Mouse (Mus musculus): ENCODE results near the gene Arsa. TPM values are rescaled to one million over a fixed set of nuclear protein-coding genes. Genes with fewer than 3 reads are reported as not detected.

Arsa gene
- 13.2 TPM for polyA plus RNA-seq (2014; fragmentation: Illumina TruSeq; extraction: RNeasy Lipid Tissue Mini Kit (QIAGEN cat#74804); ENCODE audit: low read depth, low replicate concordance)

GRCm38 (mm10) chr15:89477091-89477491 lies at the start of gene Arsa:
Arsa (minus strand) TSS chr15:89477425.

GRCm38 (mm10) chr15:89498961-89499688 lies 21.9 kb upstream of the Arsa start, which contains the start of gene Shank3:
Shank3 (plus strand) TSS chr15:89499623.

GRCm38 (mm10) chr15:89453865-89454478 lies 23.3 kb downstream of the Arsa start, which contains the start of gene Mapk8ip2:
Mapk8ip2 (plus strand) TSS chr15:89453913.

DNA sequence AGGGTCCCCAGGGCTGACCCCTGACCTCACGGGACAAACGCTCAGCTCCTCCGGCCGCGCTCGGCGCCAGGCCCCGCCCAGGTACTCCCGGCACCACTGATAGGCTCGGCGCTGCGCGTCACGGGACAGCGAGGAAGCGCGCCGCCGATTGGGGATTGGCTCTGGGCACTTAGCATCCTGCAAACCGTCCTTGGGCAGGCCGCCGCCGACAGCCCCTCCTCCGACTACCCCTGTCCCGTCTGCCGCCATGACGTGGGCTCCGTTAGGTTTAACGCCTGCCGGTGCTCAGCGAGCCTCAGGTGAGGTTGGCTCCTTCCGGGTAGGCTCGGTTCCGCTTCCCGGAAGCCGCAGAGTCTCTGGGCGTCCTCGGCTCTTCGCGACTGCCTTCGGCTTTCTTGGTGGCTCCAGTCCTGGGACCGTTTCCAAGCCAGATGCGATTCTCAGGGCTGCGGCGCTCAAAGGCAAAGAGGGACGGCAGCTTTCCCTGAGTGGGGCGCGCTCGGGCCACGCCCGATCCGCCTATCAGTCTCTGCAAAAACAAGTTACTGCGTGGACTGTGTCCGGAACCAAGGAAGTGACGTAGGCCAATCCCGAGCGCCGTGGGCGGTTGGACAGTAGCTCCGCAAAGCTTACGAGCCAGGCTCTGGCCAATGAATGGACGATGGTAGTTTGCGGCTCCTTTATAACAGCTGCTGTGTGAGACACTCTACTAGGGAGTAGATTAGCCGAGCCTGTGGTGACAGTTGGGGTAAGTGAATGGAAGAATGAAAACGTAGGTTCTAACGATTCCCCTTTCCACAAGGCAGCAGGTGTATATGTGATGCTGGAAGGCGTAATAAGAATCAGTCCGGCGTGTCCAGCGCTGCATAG lies 47.6 kb downstream of the Arsa start, which contains the start of the genes C730034F03Rik, Gm44502 and Chkb:
Gene C730034F03Rik (plus strand): TSS at position 238 of the 870 bp plus-strand sequence.
Gene Gm44502 (minus strand): TSS at position 345 of the 870 bp plus-strand sequence.
Gene Chkb (minus strand): TSS at position 557 of the 870 bp plus-strand sequence.

GRCm38 (mm10) chr15:89425711-89426121 lies 51.5 kb downstream of the Arsa start, which contains the start of gene Cpt1b:
Cpt1b (minus strand) TSS chr15:89425863.

Other genes with a start within 250 kb of the Arsa start
- gene Sbf1, start 162.1 kb downstream of the Arsa start, polyA plus RNA-seq (2014; fragmentation: Illumina TruSeq; extraction: RNeasy Lipid Tissue Mini Kit (QIAGEN cat#74804); ENCODE audit: low read depth, low replicate concordance) = 45.0 TPM
- gene Adm2, start 154.7 kb downstream of the Arsa start, polyA plus RNA-seq (2014; fragmentation: Illumina TruSeq; extraction: RNeasy Lipid Tissue Mini Kit (QIAGEN cat#74804); ENCODE audit: low read depth, low replicate concordance) = not detected
- gene Miox, start 143.0 kb downstream of the Arsa start, polyA plus RNA-seq (2014; fragmentation: Illumina TruSeq; extraction: RNeasy Lipid Tissue Mini Kit (QIAGEN cat#74804); ENCODE audit: low read depth, low replicate concordance) = not detected
- 25.2 TPM for gene Lmf2, start 121.8 kb downstream of the Arsa start, polyA plus RNA-seq (2014; fragmentation: Illumina TruSeq; extraction: RNeasy Lipid Tissue Mini Kit (QIAGEN cat#74804); ENCODE audit: low read depth, low replicate concordance)
- 46.5 TPM for gene Ncaph2, start 121.7 kb downstream of the Arsa start, polyA plus RNA-seq (2014; fragmentation: Illumina TruSeq; extraction: RNeasy Lipid Tissue Mini Kit (QIAGEN cat#74804); ENCODE audit: low read depth, low replicate concordance)
- gene Sco2, start 103.6 kb downstream of the Arsa start, polyA plus RNA-seq (2014; fragmentation: Illumina TruSeq; extraction: RNeasy Lipid Tissue Mini Kit (QIAGEN cat#74804); ENCODE audit: low read depth, low replicate concordance) = 23.0 TPM
- gene Tymp, start 100.4 kb downstream of the Arsa start, polyA plus RNA-seq (2014; fragmentation: Illumina TruSeq; extraction: RNeasy Lipid Tissue Mini Kit (QIAGEN cat#74804); ENCODE audit: low read depth, low replicate concordance) = 0.86 TPM
- 2.5 TPM for gene Odf3b, start 98.1 kb downstream of the Arsa start, polyA plus RNA-seq (2014; fragmentation: Illumina TruSeq; extraction: RNeasy Lipid Tissue Mini Kit (QIAGEN cat#74804); ENCODE audit: low read depth, low replicate concordance)
- gene Klhdc7b, start 92.5 kb downstream of the Arsa start, polyA plus RNA-seq (2014; fragmentation: Illumina TruSeq; extraction: RNeasy Lipid Tissue Mini Kit (QIAGEN cat#74804); ENCODE audit: low read depth, low replicate concordance) = not detected
- not detected for gene Syce3, start 66.9 kb downstream of the Arsa start, polyA plus RNA-seq (2014; fragmentation: Illumina TruSeq; extraction: RNeasy Lipid Tissue Mini Kit (QIAGEN cat#74804); ENCODE audit: low read depth, low replicate concordance)
- 568 TPM for gene Cpt1b, start 51.6 kb downstream of the Arsa start, polyA plus RNA-seq (2014; fragmentation: Illumina TruSeq; extraction: RNeasy Lipid Tissue Mini Kit (QIAGEN cat#74804); ENCODE audit: low read depth, low replicate concordance)
- 1.8 TPM for gene C730034F03Rik, start 47.8 kb downstream of the Arsa start, polyA plus RNA-seq (2014; fragmentation: Illumina TruSeq; extraction: RNeasy Lipid Tissue Mini Kit (QIAGEN cat#74804); ENCODE audit: low read depth, low replicate concordance)
- 1.3 TPM for gene Gm44502, start 47.7 kb downstream of the Arsa start, polyA plus RNA-seq (2014; fragmentation: Illumina TruSeq; extraction: RNeasy Lipid Tissue Mini Kit (QIAGEN cat#74804); ENCODE audit: low read depth, low replicate concordance)
- 106 TPM for gene Chkb, start 47.5 kb downstream of the Arsa start, polyA plus RNA-seq (2014; fragmentation: Illumina TruSeq; extraction: RNeasy Lipid Tissue Mini Kit (QIAGEN cat#74804); ENCODE audit: low read depth, low replicate concordance)
- 0.10 TPM for gene Mapk8ip2, start 23.5 kb downstream of the Arsa start, polyA plus RNA-seq (2014; fragmentation: Illumina TruSeq; extraction: RNeasy Lipid Tissue Mini Kit (QIAGEN cat#74804); ENCODE audit: low read depth, low replicate concordance)
- gene Shank3, start 22.2 kb upstream of the Arsa start, polyA plus RNA-seq (2014; fragmentation: Illumina TruSeq; extraction: RNeasy Lipid Tissue Mini Kit (QIAGEN cat#74804); ENCODE audit: low read depth, low replicate concordance) = 24.1 TPM
- gene Acr, start 90.9 kb upstream of the Arsa start, polyA plus RNA-seq (2014; fragmentation: Illumina TruSeq; extraction: RNeasy Lipid Tissue Mini Kit (QIAGEN cat#74804); ENCODE audit: low read depth, low replicate concordance) = not detected
- 6.0 TPM for gene Rabl2, start 114.5 kb upstream of the Arsa start, polyA plus RNA-seq (2014; fragmentation: Illumina TruSeq; extraction: RNeasy Lipid Tissue Mini Kit (QIAGEN cat#74804); ENCODE audit: low read depth, low replicate concordance)